Mouse (Mus musculus): Measurements from ENCODE around the gene Wnt4. TPM values are rescaled to one million over a fixed set of nuclear protein-coding genes. Genes with fewer than 3 reads are reported as not detected.

The Wnt4 gene
- polyA plus RNA-seq, 1 experiment from 2014 or later: 0.99 TPM

DNA sequence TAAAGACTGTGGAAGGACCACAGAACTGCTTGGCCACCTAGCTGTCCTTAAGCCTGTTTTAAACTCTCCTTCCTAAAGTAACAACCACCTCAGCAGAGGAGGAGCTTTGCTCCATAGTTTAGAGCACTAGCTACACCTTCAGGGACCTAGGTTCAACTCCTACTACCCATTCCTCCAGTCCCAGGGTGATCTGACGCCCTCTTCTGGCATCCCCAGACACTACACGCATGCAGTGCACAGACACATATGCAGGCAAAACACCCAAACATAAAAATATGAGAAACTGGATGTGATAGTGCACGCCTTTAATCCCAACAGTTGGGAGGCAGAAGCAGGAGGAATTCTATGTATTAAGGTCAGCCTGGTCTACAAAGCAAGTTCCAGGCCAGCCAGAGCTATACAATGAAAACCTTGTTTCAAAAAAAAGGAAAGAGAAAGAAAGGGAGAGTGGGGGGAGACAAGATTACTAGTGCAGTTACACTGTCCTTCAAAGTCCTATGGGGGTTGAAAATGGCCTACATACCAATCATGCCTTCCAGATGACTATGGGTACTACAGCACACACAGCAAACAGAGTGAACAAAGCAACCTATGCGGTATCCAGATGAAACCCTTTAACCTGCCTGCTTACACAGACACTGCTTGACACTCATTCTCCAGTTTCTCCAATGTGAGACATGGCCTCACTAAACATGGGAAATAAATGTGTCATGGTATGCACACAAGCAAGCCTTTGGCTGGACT lies 38.9 kb downstream of the Wnt4 start:
- Histone ChIP-seq H3K4me3 (no peak overlapping the region), H3K9me3 (replicated peaks) (no peaks in the 10 kb centered on the region), H3K36me3 (peaks cover 53% of the 10 kb centered on the region), H3K27me3 (ENCODE audit: low read depth, poor library complexity, severe bottlenecking) (no peaks in the 10 kb centered on the region), H3K27ac (replicated peaks) (no peak overlapping the region), H3K4me1 (peaks cover 9% of the 10 kb centered on the region)
- WGBS: 84% methylated on average over 4 of the region's 4 CpGs
- DNase-seq (ENCODE audit: low spot score): no peak

DNA sequence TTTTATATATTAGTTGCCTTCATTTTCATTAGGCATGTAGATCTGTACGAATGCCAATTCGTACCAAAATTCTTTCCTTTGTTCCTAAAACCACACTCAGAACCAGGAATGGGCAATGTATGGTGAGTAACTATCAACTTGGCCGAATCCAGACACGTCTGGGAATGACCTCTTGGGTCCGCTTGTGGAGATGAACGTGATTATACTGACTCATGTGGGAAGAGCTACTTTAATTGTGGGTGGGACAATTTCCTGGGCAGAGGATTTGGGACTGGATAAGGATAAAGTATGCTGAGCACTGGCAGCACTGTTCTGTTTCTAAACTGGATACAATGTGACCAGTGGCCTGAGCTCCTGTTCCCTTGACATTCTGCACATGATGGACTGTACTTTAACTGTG lies 47.6 kb downstream of the Wnt4 start:
- H3K36me3 ChIP-seq: peaks cover 94% of the 10 kb centered on the region
- H3K4me3 ChIP-seq: no peak overlapping the region
- WGBS: 94% methylated on average over 6 of the region's 6 CpGs
- H3K9me3 ChIP-seq (replicated peaks): no peaks in the 10 kb centered on the region
- H3K4me1 ChIP-seq: no peaks in the 10 kb centered on the region
- no peaks in the 10 kb centered on the region for H3K27me3 ChIP-seq (ENCODE audit: low read depth, poor library complexity, severe bottlenecking)
- no peak for DNase-seq (ENCODE audit: low spot score)
- H3K27ac ChIP-seq (replicated peaks): no peak overlapping the region

DNA sequence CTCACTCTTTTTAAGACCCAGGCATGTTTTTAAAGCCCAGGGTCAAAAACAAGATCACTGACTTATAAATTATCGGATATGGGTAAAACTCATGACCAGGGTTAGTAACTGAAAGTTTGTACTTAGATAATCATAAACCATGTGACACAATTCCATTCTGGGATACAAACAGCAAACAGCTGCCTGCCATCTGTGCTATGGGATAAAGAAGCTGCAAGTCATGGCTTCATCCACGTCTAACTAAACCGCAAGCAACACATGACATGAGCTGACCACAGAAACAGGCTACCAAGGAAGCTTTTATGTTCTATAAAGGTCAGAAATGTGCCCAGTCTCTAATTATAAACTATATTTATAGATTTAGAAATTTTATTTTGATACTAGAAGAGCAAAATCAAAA lies 49.2 kb downstream of the Wnt4 start:
- Histone ChIP-seq H3K4me1 (no peaks in the 10 kb centered on the region), H3K9me3 (replicated peaks) (no peaks in the 10 kb centered on the region), H3K27ac (replicated peaks) (no peak overlapping the region), H3K36me3 (peaks cover 94% of the 10 kb centered on the region), H3K4me3 (no peak overlapping the region), H3K27me3 (ENCODE audit: low read depth, poor library complexity, severe bottlenecking) (no peaks in the 10 kb centered on the region)
- no peak for DNase-seq (ENCODE audit: low spot score)
- WGBS: 94% methylated on average over 3 of the region's 3 CpGs

- Histone ChIP-seq H3K4me1 (no peaks in the 10 kb centered on the region), H3K36me3 (peaks cover 90% of the 10 kb centered on the region), H3K27me3 (ENCODE audit: low read depth, poor library complexity, severe bottlenecking) (no peaks in the 10 kb centered on the region), H3K27ac (replicated peaks) (no peak overlapping the region), H3K9me3 (replicated peaks) (no peaks in the 10 kb centered on the region), H3K4me3 (no peak overlapping the region)
- no peak for DNase-seq (ENCODE audit: low spot score)
Observed at GRCm38 (mm10) chr4:137332051-137332450, 54.8 kb downstream of the Wnt4 start.

GRCm38 (mm10) chr4:137336468-137336867 lies 59.2 kb downstream of the Wnt4 start:
- 92% methylated on average over 5 of the region's 5 CpGs for WGBS
- no peak for DNase-seq (ENCODE audit: low spot score)
- Histone ChIP-seq H3K36me3 (peaks cover 51% of the 10 kb centered on the region), H3K9me3 (replicated peaks) (no peaks in the 10 kb centered on the region), H3K4me1 (no peaks in the 10 kb centered on the region), H3K27ac (replicated peaks) (no peak overlapping the region), H3K4me3 (no peak overlapping the region), H3K27me3 (ENCODE audit: low read depth, poor library complexity, severe bottlenecking) (no peaks in the 10 kb centered on the region)

- H3K9me3 ChIP-seq (replicated peaks): no peaks in the 10 kb centered on the region
- H3K27me3 ChIP-seq (ENCODE audit: low read depth, poor library complexity, severe bottlenecking): no peaks in the 10 kb centered on the region
- no peaks in the 10 kb centered on the region for H3K4me1 ChIP-seq
- peaks cover 34% of the 10 kb centered on the region for H3K36me3 ChIP-seq
- 83% methylated on average over 1 of the region's 1 CpGs for WGBS
- H3K4me3 ChIP-seq: no peak overlapping the region
- no peak for DNase-seq (ENCODE audit: low spot score)
- H3K27ac ChIP-seq (replicated peaks): no peak overlapping the region
Observed at GRCm38 (mm10) chr4:137339415-137339814, 62.1 kb downstream of the Wnt4 start.

GRCm38 (mm10) chr4:137342816-137343215 lies 65.5 kb downstream of the Wnt4 start:
- 91% methylated on average over 1 of the region's 1 CpGs for WGBS
- no peaks in the 10 kb centered on the region for H3K9me3 ChIP-seq (replicated peaks)
- DNase-seq (ENCODE audit: low spot score): no peak
- peaks cover 35% of the 10 kb centered on the region for H3K36me3 ChIP-seq
- no peaks in the 10 kb centered on the region for H3K27me3 ChIP-seq (ENCODE audit: low read depth, poor library complexity, severe bottlenecking)
- no peak overlapping the region for H3K27ac ChIP-seq (replicated peaks)
- H3K4me3 ChIP-seq: no peak overlapping the region
- no peaks in the 10 kb centered on the region for H3K4me1 ChIP-seq

GRCm38 (mm10) chr4:137345112-137345511 lies 67.8 kb downstream of the Wnt4 start:
- no peak overlapping the region for H3K27ac ChIP-seq (replicated peaks)
- WGBS: 91% methylated on average over 2 of the region's 2 CpGs
- peaks cover 35% of the 10 kb centered on the region for H3K36me3 ChIP-seq
- DNase-seq (ENCODE audit: low spot score): no peak
- no peaks in the 10 kb centered on the region for H3K27me3 ChIP-seq (ENCODE audit: low read depth, poor library complexity, severe bottlenecking)
- no peaks in the 10 kb centered on the region for H3K9me3 ChIP-seq (replicated peaks)
- no peaks in the 10 kb centered on the region for H3K4me1 ChIP-seq
- no peak overlapping the region for H3K4me3 ChIP-seq

DNA sequence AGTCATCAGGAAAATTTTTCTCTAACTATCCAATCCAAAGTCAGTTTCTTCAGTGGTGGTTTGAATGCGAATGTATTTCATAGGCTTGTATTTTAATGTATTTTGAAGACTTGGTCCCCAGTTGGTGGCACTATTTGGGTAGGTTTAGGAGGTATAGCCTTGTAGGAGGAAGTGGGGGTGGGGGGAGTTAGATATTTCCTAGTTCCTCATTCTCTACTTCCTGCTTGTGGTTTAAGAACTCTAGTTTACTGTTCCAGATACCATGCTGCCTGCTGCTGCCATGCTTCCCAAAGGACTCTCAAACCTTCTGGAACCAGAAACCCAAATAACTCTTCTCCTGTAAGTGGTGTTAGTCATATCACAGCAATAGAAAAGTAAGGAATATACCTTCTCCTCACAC lies 68.5 kb downstream of the Wnt4 start:
- Histone ChIP-seq H3K27me3 (ENCODE audit: low read depth, poor library complexity, severe bottlenecking) (no peaks in the 10 kb centered on the region), H3K36me3 (peaks cover 37% of the 10 kb centered on the region), H3K4me3 (no peak overlapping the region), H3K4me1 (no peaks in the 10 kb centered on the region), H3K9me3 (replicated peaks) (no peaks in the 10 kb centered on the region), H3K27ac (replicated peaks) (no peak overlapping the region)
- 95% methylated on average over 1 of the region's 1 CpGs for WGBS
- no peak for DNase-seq (ENCODE audit: low spot score)

Other genes starting within 250 kb of the Wnt4 start
- 4.9 and 5.0 TPM in 2 replicates for gene Zbtb40, start 228.7 kb upstream of the Wnt4 start, polyA plus RNA-seq (2016; fragmentation: Nextera tagmentation; extraction: Ambion mirVana)
- 605 and 627 TPM in 2 replicates for gene Cdc42, start 80.2 kb downstream of the Wnt4 start, polyA plus RNA-seq (2016; fragmentation: Nextera tagmentation; extraction: Ambion mirVana)
- gene Cela3a, start 132.3 kb downstream of the Wnt4 start, polyA plus RNA-seq (2016; fragmentation: Nextera tagmentation; extraction: Ambion mirVana): not detected in 2 replicates
- not detected in 2 replicates for gene Cela3b, start 153.1 kb downstream of the Wnt4 start, polyA plus RNA-seq (2016; fragmentation: Nextera tagmentation; extraction: Ambion mirVana)
- not detected in 2 replicates for gene 1700013G24Rik, start 175.8 kb downstream of the Wnt4 start, polyA plus RNA-seq (2016; fragmentation: Nextera tagmentation; extraction: Ambion mirVana)
- gene Hspg2, start 191.3 kb downstream of the Wnt4 start, polyA plus RNA-seq (2016; fragmentation: Nextera tagmentation; extraction: Ambion mirVana): 11.6 and 15.3 TPM in 2 replicates

Measured in midbrain, embryonic 10.5 days (tissue).